Mouse (Mus musculus) ES-E14 (cell line): ENCODE measurements around the gene Ncaph2.

Source experiments
- CHD2 ChIP-seq: IDR thresholded peaks from 2 replicates; pipeline ENCODE4 v1.6.1; 2014; ENCODE audit warnings: mild to moderate bottlenecking, low read depth, low read length, inconsistent platforms
- HCFC1 ChIP-seq: IDR thresholded peaks from 2 replicates; pipeline ENCODE4 v1.6.1; 2012; ENCODE audit warnings: low read length, inconsistent platforms, borderline replicate concordance; ENCODE audit not compliant: insufficient read depth
- ZNF384 ChIP-seq: IDR thresholded peaks from 2 replicates; pipeline ENCODE4 v1.6.1; 2012; ENCODE audit warnings: low read depth, low read length, inconsistent platforms

- TF ChIP-seq HCFC1 (no peak), ZNF384 (no peak), CHD2 (no peak)
Observed at GRCm38 (mm10) chr15:89352054-89352453, 3.5 kb upstream of the Ncaph2 start.
